Mouse (Mus musculus) lung, postnatal 4 days (tissue): ENCODE results near the gene Atg16l1.

Experiments
- DNase-seq, 2 experiments: peaks; one replicate each; pipeline ENCODE4 v3.0.0; 2021

Gene Atg16l1

DNA sequence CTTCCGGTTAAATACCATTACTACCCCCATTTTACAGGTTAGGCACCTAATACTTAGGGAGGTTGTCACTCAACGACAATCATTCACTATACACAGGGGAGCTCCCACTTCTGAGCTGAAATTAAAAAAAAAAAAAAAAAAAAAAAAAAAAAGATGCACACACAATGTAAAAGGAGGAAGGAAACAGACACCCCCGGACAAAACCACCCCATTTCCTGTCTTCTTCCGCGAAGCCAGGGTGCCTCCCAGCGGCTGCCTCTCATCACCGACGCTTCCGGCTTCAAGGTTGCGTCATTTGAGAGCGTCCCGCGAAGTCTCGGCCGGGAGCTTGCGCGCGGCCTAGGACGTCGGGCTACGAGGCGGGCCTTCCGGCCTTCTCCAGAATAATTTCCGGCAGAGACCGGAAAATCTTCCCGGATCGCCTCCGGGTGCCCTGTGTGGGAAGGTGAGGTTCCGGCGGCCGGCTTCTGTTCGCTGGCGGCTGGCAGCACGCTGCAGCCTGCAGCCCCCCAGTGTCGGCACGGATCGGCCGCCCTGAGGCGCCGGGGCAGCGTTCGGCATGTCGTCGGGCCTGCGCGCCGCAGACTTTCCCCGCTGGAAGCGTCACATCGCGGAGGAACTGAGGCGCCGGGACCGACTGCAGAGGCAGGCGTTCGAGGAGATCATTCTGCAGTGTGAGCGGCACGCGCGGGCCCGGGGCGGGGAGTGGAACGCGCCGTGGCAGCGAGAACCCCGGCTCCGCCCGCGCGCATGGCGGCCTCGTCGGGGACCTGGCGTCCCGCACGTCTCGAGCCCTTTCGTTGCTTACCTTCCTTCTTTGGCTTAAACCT lies at the start of gene Atg16l1:
TSS of gene Atg16l1 (plus strand) at position 230 of the 830 bp plus-strand sequence.
- peak; percentile 95 to 97 for DNase-seq

- no peak for DNase-seq
Measured at GRCm38 (mm10) chr1:87706361-87706760, 49.3 kb upstream of the Atg16l1 start.

DNA sequence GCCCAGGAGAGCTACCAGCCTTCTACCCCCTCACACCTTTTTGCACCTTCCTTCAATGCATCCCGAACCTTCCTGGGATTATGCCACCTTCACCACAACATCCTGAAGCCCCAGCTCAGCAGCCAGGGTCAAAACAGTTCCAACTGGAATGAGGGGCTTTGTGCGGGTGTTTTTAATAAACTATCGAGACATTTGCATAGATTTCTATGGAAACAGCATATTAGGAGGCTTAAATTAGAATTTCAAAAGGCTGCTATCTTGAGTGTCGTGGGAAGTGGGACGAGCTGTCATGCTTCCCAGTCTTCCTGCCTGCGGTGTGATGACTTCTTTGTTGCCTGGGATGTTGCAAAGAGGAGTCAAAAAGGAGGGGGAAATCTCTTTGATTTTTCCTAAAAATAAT lies 46.6 kb upstream of the Atg16l1 start:
- DNase-seq = no peak

DNA sequence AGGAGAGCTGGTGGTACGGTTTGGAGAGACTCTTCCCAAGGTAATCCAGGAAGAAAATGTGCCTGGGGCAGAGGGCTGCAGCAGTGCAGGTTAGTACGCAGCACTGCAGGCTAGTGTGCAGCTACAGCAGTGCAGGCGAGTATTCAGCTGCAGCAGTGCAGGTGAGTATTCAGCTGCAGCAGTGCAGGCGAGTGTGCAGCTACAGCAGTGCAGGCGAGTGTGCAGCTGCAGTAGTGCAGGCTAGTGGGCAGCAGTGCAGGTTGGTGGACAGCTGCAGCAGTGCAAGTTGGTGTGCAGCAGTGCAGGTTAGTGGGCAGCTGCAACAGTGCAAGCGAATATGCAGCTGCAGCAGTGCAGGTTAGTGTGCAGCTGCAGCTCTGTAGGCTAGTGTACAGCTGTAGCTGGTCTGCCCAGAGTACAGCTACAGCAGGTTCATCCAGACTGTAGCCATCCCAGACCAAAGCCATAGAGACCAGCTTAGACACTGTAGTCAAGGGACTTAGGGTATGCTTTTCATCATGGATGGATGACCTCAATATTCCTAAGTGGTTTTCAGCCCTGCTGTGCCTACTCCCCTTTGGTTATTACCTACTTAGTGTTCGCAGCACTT lies 45.9 kb upstream of the Atg16l1 start:
- no peak for DNase-seq

DNA sequence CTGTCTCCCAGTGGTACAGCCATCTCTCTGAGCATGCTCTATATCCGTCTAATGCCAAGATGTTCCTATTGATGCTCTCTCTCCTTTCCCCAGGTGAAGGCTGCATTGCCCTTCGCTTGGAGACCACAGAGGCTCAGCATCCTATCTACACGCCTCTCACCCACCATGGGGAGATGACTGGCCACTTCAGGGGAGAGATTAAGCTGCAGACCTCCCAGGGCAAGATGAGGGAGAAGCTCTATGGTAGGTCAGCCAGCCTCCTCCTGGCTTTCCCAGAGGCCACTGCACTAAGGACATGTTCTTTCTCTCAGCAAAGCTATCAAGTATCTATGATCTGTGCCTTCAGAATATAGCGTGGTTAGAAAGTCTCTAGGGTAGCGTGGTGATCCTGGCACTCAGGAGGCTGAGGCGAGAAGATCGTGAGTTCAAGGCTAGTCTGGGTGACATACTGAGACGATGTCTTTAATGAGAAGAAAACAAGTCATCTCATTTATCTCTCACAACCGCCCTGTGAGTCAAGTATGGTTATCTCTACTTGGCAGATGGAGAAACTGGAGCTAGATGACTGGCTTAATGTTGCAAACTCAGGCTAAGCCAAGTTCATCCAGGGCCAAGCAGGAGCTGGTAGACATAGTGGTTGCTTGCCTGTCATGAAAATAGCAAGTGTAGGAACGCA lies 43.6 kb upstream of the Atg16l1 start:
- no peak for DNase-seq

DNA sequence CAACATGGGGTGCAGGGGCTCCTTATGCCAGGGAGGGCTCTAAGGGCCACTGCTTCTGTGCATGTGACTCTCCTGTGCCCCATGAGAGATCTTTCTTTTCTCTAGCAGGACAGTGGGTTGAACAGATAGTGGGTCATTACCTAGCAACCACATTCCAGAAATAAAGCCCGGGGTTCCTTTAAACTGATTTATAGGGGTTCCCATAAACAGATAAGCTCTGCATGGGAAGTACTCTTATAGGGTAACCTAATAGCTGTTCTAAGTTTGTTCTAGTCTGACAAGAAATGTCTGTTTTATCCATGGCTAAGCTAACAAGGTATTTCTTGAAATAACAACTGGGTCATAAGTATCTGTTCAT lies 43.1 kb upstream of the Atg16l1 start:
- DNase-seq = no peak

GRCm38 (mm10) chr1:87721382-87721781 lies 34.3 kb upstream of the Atg16l1 start:
- peak; percentile 38 to 53 for DNase-seq

GRCm38 (mm10) chr1:87722081-87722480 lies 33.6 kb upstream of the Atg16l1 start:
- DNase-seq = no peak

DNA sequence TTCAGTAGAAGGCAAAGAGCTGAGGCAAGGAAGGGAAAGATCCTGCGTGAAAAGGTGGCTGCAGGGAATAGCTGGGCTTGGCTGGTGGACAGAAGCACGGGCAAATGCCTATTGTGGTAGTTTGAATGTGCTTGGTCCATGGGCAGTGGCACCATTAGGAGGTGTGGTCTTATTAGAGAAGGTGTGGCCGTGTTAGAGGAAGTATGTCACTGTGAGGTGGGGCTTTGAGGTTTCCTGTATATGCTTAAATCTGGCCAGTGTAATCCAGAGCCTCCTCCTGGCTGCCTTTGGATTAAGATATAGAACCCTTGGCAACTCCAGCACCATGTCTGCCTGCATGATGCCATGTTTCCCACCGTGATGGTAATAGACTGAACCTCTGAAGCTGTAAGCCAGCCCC lies 32.3 kb upstream of the Atg16l1 start:
- no peak for DNase-seq

DNA sequence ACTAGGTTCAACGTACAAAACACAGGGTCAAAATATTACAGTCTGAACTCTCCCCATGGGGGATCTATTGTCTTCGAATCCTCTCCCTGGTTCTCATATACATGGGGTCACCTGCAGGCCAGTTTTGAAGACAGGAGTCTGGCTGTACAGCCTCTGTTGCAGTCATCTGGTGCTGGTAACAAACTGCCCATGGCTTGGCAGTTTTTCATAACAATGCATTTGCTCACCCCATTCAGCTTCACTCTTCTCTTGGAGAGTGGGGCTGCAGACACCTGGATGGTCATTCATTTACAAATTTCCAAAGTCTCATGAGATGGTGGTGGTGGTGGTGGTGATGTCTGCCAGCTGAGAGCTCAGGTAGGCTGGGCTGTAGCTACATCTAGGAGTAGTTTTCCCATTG lies 26.6 kb upstream of the Atg16l1 start:
- no peak for DNase-seq

GRCm38 (mm10) chr1:87729850-87730249 lies 25.8 kb upstream of the Atg16l1 start:
- DNase-seq = no peak

GRCm38 (mm10) chr1:87730271-87730670 lies 25.4 kb upstream of the Atg16l1 start:
- DNase-seq = no peak

- DNase-seq = no peak
Measured at GRCm38 (mm10) chr1:87733212-87733611, 22.5 kb upstream of the Atg16l1 start.

DNA sequence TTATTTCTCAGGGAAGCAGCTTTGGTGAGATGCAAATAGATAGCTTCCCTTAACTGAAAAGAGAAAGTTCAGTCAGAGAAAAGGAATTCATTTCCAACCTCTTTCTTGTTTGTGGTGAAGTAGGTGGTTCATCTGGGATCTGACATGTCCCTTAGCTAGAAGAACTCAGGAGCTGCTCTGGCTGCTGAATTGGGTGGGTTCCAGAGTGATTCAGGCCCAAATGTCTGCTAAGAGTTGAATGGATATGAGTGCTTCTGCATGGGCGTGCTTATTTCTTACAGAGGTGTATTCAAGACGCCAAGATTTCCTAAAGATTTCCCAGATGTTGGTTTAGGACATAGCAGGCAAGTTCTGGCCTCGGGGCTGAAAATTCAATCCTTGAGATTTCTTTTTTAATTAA lies 21.5 kb upstream of the Atg16l1 start:
- no peak for DNase-seq

DNA sequence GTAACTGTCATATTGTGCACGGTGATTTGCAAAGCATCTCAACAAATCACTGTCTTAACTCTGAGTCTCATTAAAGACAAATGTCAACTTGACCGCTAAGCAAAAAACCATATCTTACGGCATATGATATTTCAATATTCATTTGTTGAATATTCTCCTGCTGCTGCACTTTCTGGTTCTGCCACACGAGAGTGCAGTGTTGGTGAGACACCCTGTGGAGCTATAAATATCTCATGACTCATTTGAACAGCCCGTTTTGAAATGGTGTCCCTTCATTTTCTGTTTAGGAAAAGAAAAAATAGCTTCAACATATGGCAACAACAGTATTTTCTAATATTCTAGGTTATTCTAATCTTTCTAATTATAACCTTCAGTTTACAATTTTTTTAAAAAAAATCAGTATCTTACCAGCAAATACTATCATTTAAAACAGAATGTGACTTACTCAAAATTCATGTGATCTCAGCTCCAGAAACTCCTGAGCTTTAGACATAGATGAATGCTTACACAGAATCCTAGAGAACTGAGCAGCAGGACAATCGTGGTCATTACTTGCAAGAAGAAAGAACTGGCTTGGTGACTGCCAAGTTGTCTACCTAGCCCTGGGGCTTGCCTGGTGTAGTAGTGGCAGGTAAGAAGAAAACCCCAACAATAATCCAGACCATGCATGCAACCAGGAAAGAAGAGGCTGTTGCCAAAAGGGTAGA lies 14.9 kb upstream of the Atg16l1 start:
- no peak for DNase-seq

DNA sequence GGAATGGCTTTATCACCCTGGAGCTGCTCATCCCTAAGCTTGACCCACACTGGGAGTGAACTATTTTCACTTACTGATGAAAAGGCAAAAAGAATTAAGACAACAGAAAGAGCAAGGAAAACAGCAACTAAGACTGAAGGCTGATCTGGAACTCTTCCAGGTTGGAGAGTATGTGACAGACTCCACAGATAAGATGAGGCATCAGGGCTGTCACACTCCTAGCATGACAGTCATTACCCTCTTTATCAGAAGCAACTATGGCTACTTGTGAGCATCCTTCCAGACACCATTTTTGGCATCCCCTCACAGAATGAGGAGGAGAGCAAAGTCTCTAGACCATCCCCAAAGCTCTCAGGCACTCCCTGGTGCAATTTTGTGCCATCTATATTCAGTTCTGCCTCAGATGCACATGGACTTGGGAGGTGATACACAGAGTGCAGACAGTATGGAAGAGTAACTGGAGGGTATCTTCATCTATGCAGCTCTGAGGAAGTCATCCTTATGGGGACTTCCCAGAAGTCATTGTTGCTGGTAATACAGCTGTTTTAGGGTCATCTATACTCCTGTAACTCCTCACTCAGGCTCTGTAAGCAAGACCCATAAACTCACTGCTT lies 6.2 kb upstream of the Atg16l1 start:
- no peak for DNase-seq

DNA sequence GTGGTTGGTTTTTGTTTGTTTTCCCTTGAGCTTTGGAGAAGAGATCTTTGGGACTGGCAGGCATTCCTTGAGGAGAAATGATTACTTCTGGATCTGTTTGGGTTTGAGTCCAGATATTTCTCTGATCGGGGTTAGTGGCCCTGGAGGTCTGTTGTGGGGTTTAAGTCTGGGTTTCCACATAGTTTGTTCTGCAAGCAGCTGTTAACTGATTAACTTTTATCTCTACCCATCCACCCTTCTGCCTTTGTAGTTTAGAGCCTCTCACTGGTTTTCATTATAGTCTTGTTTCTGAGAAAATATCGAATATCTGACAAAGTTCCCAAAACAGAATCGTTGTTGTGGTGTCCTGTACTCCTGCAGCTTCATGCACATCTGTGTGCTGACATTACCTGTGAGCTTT lies 8.2 kb downstream of the Atg16l1 start:
- no peak for DNase-seq

- DNase-seq = no peak
Measured at GRCm38 (mm10) chr1:87765741-87766140, 10.1 kb downstream of the Atg16l1 start.

GRCm38 (mm10) chr1:87766233-87766632 lies 10.6 kb downstream of the Atg16l1 start:
- peak in 1 of 2 experiments; percentile 21 for DNase-seq

GRCm38 (mm10) chr1:87769263-87769662 lies 13.6 kb downstream of the Atg16l1 start:
- DNase-seq = no peak

DNA sequence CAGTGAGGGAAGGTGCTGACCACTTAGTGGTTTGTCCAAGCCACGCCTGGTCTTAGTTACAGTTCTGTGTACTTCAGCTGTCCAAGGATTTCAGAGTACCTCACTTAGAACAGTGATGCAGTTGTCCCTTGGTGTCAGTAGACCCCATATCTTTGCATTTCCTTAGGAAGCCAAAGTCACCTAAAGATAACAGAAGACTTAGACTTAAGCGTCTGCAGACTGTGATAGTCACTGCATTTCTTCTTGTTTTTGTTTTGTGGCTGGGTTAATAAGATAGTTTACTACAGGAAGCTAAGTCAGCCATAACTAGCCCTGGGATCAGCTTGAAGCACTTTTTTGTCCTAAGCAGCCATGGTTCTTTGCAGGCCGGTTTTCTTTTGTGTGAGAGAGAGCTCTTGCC lies 14.8 kb downstream of the Atg16l1 start:
- DNase-seq = no peak

GRCm38 (mm10) chr1:87771724-87772123 lies 16.1 kb downstream of the Atg16l1 start:
- no peak for DNase-seq

DNA sequence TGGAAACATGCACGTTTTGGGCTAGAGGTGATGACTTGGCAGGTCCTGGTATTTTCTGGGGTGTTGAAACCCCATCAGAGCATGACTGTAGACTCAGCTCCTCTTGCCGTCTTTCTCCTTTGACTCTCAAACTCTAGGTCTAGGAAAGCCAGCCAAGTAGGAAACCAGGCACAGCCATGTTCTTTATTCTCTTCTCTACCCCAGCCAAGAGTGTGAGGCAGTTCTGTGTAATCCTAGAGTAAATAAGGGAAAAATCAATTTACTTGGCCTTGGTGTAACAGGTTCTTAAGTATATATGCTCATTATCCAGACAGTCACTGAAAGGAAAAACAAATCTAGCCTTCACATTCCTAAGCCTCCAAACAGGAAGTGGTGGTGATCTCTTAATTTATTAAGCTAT lies 17.7 kb downstream of the Atg16l1 start:
- DNase-seq = no peak
